Mouse (Mus musculus): ENCODE data around the gene Ncbp1. TPM values are rescaled to one million over a fixed set of nuclear protein-coding genes. Genes with fewer than 3 reads are reported as not detected.

Ncbp1 gene
- polyA plus RNA-seq, 1 experiment from 2014 or later: 37.4 TPM

GRCm38 (mm10) chr4:46221090-46221489, 82.7 kb downstream of the Ncbp1 start:
- H3K9me3 ChIP-seq (replicated peaks): no peaks in the 10 kb centered on the region
- no peak for ATAC-seq (replicated peaks; ENCODE audit: insufficient number of reproducible peaks, insufficient read depth, low FRiP score, low read depth)
- H3K36me3 ChIP-seq: no peaks in the 10 kb centered on the region
- no peak overlapping the region for H3K9ac ChIP-seq
- 0 out of 2 replicates have a peak, but pooled peaks cover 6% of the 10 kb centered on the region for H3K27me3 ChIP-seq
- H3K4me1 ChIP-seq (replicated peaks): no peaks in the 10 kb centered on the region
- no peak overlapping the region for H3K4me2 ChIP-seq
- H3K27ac ChIP-seq: no peak overlapping the region
- WGBS: 75% methylated on average over 3 of the region's 3 CpGs
- H3K4me3 ChIP-seq: no peak overlapping the region

Other genes with a start within 250 kb of the Ncbp1 start
- gene Ccdc180, start 248.3 kb upstream of the Ncbp1 start, polyA plus RNA-seq (2015; fragmentation: Nextera tagmentation; extraction: Ambion mirVana): 0.11 TPM in 2 replicates
- 17.0 and 17.2 TPM in 2 replicates for gene Tdrd7, start 173.3 kb upstream of the Ncbp1 start, polyA plus RNA-seq (2015; fragmentation: Nextera tagmentation; extraction: Ambion mirVana)
- gene Tmod1, start 99.7 kb upstream of the Ncbp1 start, polyA plus RNA-seq (2015; fragmentation: Nextera tagmentation; extraction: Ambion mirVana): 170 and 195 TPM in 2 replicates
- 24.2 and 29.4 TPM in 2 replicates for gene Tstd2, start 81 bp downstream of the Ncbp1 start, polyA plus RNA-seq (2015; fragmentation: Nextera tagmentation; extraction: Ambion mirVana)
- gene Xpa, start 57.7 kb downstream of the Ncbp1 start, polyA plus RNA-seq (2015; fragmentation: Nextera tagmentation; extraction: Ambion mirVana): 13.9 and 15.5 TPM in 2 replicates
- not detected in 2 replicates for gene Foxe1, start 205.0 kb downstream of the Ncbp1 start, polyA plus RNA-seq (2015; fragmentation: Nextera tagmentation; extraction: Ambion mirVana)